Mouse (Mus musculus) neural tube, embryonic 11.5 days (tissue): ENCODE data around the gene Atp6v0a1. TPM values are rescaled to one million over a fixed set of nuclear protein-coding genes. Genes with fewer than 3 reads are reported as not detected.

ENCODE experiments used
- ATAC-seq: fragments of 200-750 bp; cut with Nextera tagmentation; 2 replicates; pipeline ENCODE4 v1.8.0; 2017; ENCODE audit warnings: moderate number of reproducible peaks, mild to moderate bottlenecking, moderate TSS enrichment, moderate library complexity; ENCODE audit not compliant: insufficient read depth, low FRiP score, low TSS enrichment
- DNase-seq: peaks from one replicate; pipeline ENCODE4 v3.0.0-alpha.2; 2015; ENCODE audit warnings: low spot score
- H3K27ac ChIP-seq: fragments of 300-500 bp; sonication (generic); 2 replicates; pipeline ENCODE4 v1.5.1; 2014; ENCODE audit warnings: low read depth, mild to moderate bottlenecking, low read length
- H3K27me3 ChIP-seq: fragments of 300-500 bp; sonication (generic); 2 replicates; pipeline ENCODE4 v1.6.1; 2014; ENCODE audit warnings: mild to moderate bottlenecking, low read length, mixed read lengths; ENCODE audit not compliant: control insufficient read depth, insufficient read depth
- H3K36me3 ChIP-seq: fragments of 300-500 bp; sonication (generic); 2 replicates; pipeline ENCODE4 v1.6.1; 2014; ENCODE audit warnings: mild to moderate bottlenecking, low read length, moderate library complexity, mixed read lengths; ENCODE audit not compliant: control insufficient read depth, insufficient read depth
- H3K4me1 ChIP-seq: fragments of 300-500 bp; sonication (generic); 2 replicates; pipeline ENCODE4 v1.6.1; 2014; ENCODE audit warnings: low read length, mixed read lengths; ENCODE audit not compliant: control insufficient read depth, insufficient read depth
- H3K4me2 ChIP-seq: fragments of 300-500 bp; sonication (generic); 2 replicates; pipeline ENCODE4 v1.6.1; 2014; ENCODE audit warnings: low read depth, mild to moderate bottlenecking, moderate library complexity
- H3K4me3 ChIP-seq: fragments of 300-500 bp; sonication (generic); 2 replicates; pipeline ENCODE4 v1.5.1; 2014; ENCODE audit warnings: low read depth, low read length
- H3K9ac ChIP-seq: fragments of 300-500 bp; sonication (generic); 2 replicates; pipeline ENCODE4 v1.6.1; 2014; ENCODE audit warnings: mild to moderate bottlenecking, low read length
- H3K9me3 ChIP-seq: fragments of 300-500 bp; sonication (generic); 2 replicates; pipeline ENCODE4 v1.6.1; 2016; ENCODE audit warnings: low read length; ENCODE audit not compliant: control insufficient read depth
- WGBS: fragments of 180-500 bp; shearing (Covaris S2); extraction: QIAGEN DNeasy Blood & Tissue Kit; methylation state at CpG from one replicate; pipeline ENCODE4 v1.1.7; 2014; 5-methylcytosine and 5-hydroxymethylcytosine counted together
- polyA plus RNA-seq: library from polyadenylated mRNA; unstranded; fragments of >200 nt; fragmentation: Nextera tagmentation; extraction: Ambion mirVana; gene quantifications from 2 replicates; pipeline ENCODE4 v1.2.1, GENCODE M21; 2014

Atp6v0a1 gene
- polyA plus RNA-seq, 1 experiment from 2014 or later = 54.1 TPM

GRCm38 (mm10) chr11:101037795-101038194 lies 28.5 kb downstream of the Atp6v0a1 start:
- no peak overlapping the region for H3K27ac ChIP-seq
- H3K9ac ChIP-seq = no peak overlapping the region
- WGBS = 86% methylated on average over 10 of the region's 10 CpGs
- H3K4me3 ChIP-seq = no peak overlapping the region
- no peaks in the 10 kb centered on the region for H3K27me3 ChIP-seq
- peaks cover 3% of the 10 kb centered on the region; the same call in 1 of the 2 replicates for H3K36me3 ChIP-seq
- no peaks in the 10 kb centered on the region for H3K9me3 ChIP-seq
- no peak for DNase-seq
- H3K4me1 ChIP-seq = no peaks in the 10 kb centered on the region
- ATAC-seq = no peak
- H3K4me2 ChIP-seq = no peak overlapping the region

GRCm38 (mm10) chr11:101045826-101046225 lies 36.6 kb downstream of the Atp6v0a1 start:
- Histone ChIP-seq H3K9me3 (no peaks in the 10 kb centered on the region), H3K9ac (no peak overlapping the region), H3K4me1 (no peaks in the 10 kb centered on the region), H3K4me3 (no peak overlapping the region), H3K27ac (no peak overlapping the region), H3K36me3 (peaks cover 11% of the 10 kb centered on the region), H3K4me2 (no peak overlapping the region), H3K27me3 (no peaks in the 10 kb centered on the region)
- ATAC-seq (no peak), DNase-seq (no peak)
- WGBS = 89% methylated on average over 4 of the region's 4 CpGs

GRCm38 (mm10) chr11:101046440-101046839 lies 37.2 kb downstream of the Atp6v0a1 start:
- Histone ChIP-seq H3K9me3 (no peaks in the 10 kb centered on the region), H3K27me3 (no peaks in the 10 kb centered on the region), H3K4me3 (no peak overlapping the region), H3K4me1 (no peaks in the 10 kb centered on the region), H3K27ac (no peak overlapping the region), H3K4me2 (no peak overlapping the region), H3K9ac (no peak overlapping the region), H3K36me3 (peaks cover 11% of the 10 kb centered on the region)
- 75% methylated on average over 9 of the region's 9 CpGs for WGBS
- no peak for ATAC-seq
- DNase-seq = no peak

GRCm38 (mm10) chr11:101047502-101047901 lies 38.2 kb downstream of the Atp6v0a1 start:
- H3K9ac ChIP-seq = no peak overlapping the region
- H3K4me3 ChIP-seq = no peak overlapping the region
- no peak overlapping the region for H3K27ac ChIP-seq
- H3K27me3 ChIP-seq = no peaks in the 10 kb centered on the region
- no peak overlapping the region for H3K4me2 ChIP-seq
- no peaks in the 10 kb centered on the region for H3K9me3 ChIP-seq
- 86% methylated on average over 3 of the region's 3 CpGs for WGBS
- H3K36me3 ChIP-seq = peaks cover 11% of the 10 kb centered on the region
- no peaks in the 10 kb centered on the region for H3K4me1 ChIP-seq
- ATAC-seq = no peak
- no peak for DNase-seq

DNA sequence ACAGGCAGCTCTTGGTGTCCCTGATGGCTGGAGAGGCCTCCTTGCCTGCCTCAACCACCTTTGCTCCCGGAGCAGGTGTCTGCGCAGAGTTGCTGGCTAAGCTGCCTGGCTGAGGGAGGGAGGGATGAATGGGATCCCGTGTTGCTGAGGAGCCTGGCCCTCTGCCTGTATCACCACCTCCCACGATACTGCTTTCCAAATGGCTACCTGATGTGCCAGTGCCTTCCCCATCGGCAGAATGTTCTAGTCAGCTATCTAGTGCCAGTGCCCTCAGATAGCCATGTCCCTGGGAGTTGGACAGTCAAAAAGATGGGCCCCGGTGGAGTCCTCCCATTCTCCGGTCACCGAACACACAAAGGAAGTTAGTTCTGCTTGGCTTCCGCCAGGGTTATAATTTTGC lies 41.1 kb downstream of the Atp6v0a1 start:
- Histone ChIP-seq H3K27me3 (no peaks in the 10 kb centered on the region), H3K4me1 (no peaks in the 10 kb centered on the region), H3K4me3 (no peak overlapping the region), H3K4me2 (no peak overlapping the region), H3K9me3 (no peaks in the 10 kb centered on the region), H3K9ac (no peak overlapping the region), H3K27ac (no peak overlapping the region), H3K36me3 (peaks cover 5% of the 10 kb centered on the region)
- ATAC-seq (no peak), DNase-seq (no peak)
- WGBS = 92% methylated on average over 9 of the region's 9 CpGs

GRCm38 (mm10) chr11:101051051-101051493 lies 41.8 kb downstream of the Atp6v0a1 start:
- Histone ChIP-seq H3K36me3 (peaks cover 5% of the 10 kb centered on the region), H3K9ac (no peak overlapping the region), H3K4me2 (no peak overlapping the region)

GRCm38 (mm10) chr11:101051617-101052016 lies 42.4 kb downstream of the Atp6v0a1 start:
- no peak overlapping the region for H3K27ac ChIP-seq
- 86% methylated on average over 8 of the region's 8 CpGs for WGBS
- H3K36me3 ChIP-seq = peaks cover 5% of the 10 kb centered on the region
- H3K27me3 ChIP-seq = no peaks in the 10 kb centered on the region
- H3K4me2 ChIP-seq = no peak overlapping the region
- no peaks in the 10 kb centered on the region for H3K9me3 ChIP-seq
- ATAC-seq (no peak), DNase-seq (no peak)
- no peak overlapping the region for H3K9ac ChIP-seq
- H3K4me3 ChIP-seq = no peak overlapping the region
- H3K4me1 ChIP-seq = no peaks in the 10 kb centered on the region

More at GRCm38 (mm10) chr11:101051051-101051493, 41.8 kb downstream of the Atp6v0a1 start:
- H3K9me3 ChIP-seq = no peaks in the 10 kb centered on the region
- ATAC-seq (no peak), DNase-seq (no peak)
- no peaks in the 10 kb centered on the region for H3K4me1 ChIP-seq
- no peaks in the 10 kb centered on the region for H3K27me3 ChIP-seq
- H3K27ac ChIP-seq = no peak overlapping the region
- WGBS = 91% methylated on average over 6 of the region's 6 CpGs
- no peak overlapping the region for H3K4me3 ChIP-seq

- 95% methylated on average over 10 of the region's 10 CpGs for WGBS
- Histone ChIP-seq H3K4me1 (no peaks in the 10 kb centered on the region), H3K36me3 (peaks cover 2% of the 10 kb centered on the region), H3K4me2 (no peak overlapping the region), H3K27me3 (no peaks in the 10 kb centered on the region), H3K9me3 (no peaks in the 10 kb centered on the region), H3K27ac (no peak overlapping the region), H3K4me3 (no peak overlapping the region), H3K9ac (no peak overlapping the region)
- no peak for ATAC-seq
- DNase-seq = no peak
Observed at GRCm38 (mm10) chr11:101052751-101053473, 43.7 kb downstream of the Atp6v0a1 start.

- DNase-seq (no peak), ATAC-seq (no peak)
- H3K36me3 ChIP-seq = peaks cover 2% of the 10 kb centered on the region
- H3K4me3 ChIP-seq = no peak overlapping the region
- H3K9ac ChIP-seq = no peak overlapping the region
- H3K27ac ChIP-seq = no peak overlapping the region
- no peaks in the 10 kb centered on the region for H3K27me3 ChIP-seq
- no peaks in the 10 kb centered on the region for H3K4me1 ChIP-seq
- no peaks in the 10 kb centered on the region for H3K9me3 ChIP-seq
- no peak overlapping the region for H3K4me2 ChIP-seq
- whole genome bisulfite sequencing = 93% methylated on average over 1 of the region's 1 CpGs
Observed at GRCm38 (mm10) chr11:101053974-101054373, 44.7 kb downstream of the Atp6v0a1 start.
